Mouse (Mus musculus) kidney, postnatal 0 days (tissue): ENCODE data around the gene Gatad2a. TPM values are rescaled to one million over a fixed set of nuclear protein-coding genes. Genes with fewer than 3 reads are reported as not detected.

Experiments
- ATAC-seq: fragments of 200-750 bp; cut with Nextera tagmentation; replicated peaks from 2 replicates; pipeline ENCODE4 v1.8.0; 2017; ENCODE audit warnings: low read depth, moderate number of reproducible peaks, moderate TSS enrichment, moderate library complexity; ENCODE audit not compliant: low FRiP score
- DNase-seq: peaks from one replicate; pipeline ENCODE4 v3.0.0-alpha.2; 2016; ENCODE audit warnings: low spot score
- H3K27ac ChIP-seq: fragments of 300-500 bp; sonication (generic); 2 replicates; pipeline ENCODE4 v1.5.1; 2014; ENCODE audit warnings: mild to moderate bottlenecking
- H3K27me3 ChIP-seq: fragments of 300-500 bp; sonication (generic); 2 replicates; pipeline ENCODE4 v1.6.1; 2014; ENCODE audit warnings: low read length, mixed read lengths; ENCODE audit not compliant: insufficient read depth
- H3K36me3 ChIP-seq: fragments of 300-500 bp; sonication (generic); 2 replicates; pipeline ENCODE4 v1.6.1; 2014; ENCODE audit warnings: low read length, mixed read lengths; ENCODE audit not compliant: insufficient read depth
- H3K4me1 ChIP-seq: fragments of 300-500 bp; sonication (generic); replicated peaks from 2 replicates; pipeline ENCODE4 v1.6.1; 2014; ENCODE audit warnings: antibody characterized with exemption, low read length, mixed read lengths; ENCODE audit not compliant: insufficient read depth
- H3K4me2 ChIP-seq: fragments of 300-500 bp; sonication (generic); 2 replicates; pipeline ENCODE4 v1.6.1; 2014; ENCODE audit warnings: mild to moderate bottlenecking, low read length, moderate library complexity, mixed read lengths
- H3K4me3 ChIP-seq: fragments of 300-500 bp; sonication (generic); replicated peaks from 2 replicates; pipeline ENCODE4 v1.5.1; 2014; ENCODE audit warnings: low read depth, low read length
- H3K9ac ChIP-seq: fragments of 300-500 bp; sonication (generic); 2 replicates; pipeline ENCODE4 v1.6.1; 2014; ENCODE audit warnings: low read depth, low read length
- H3K9me3 ChIP-seq: fragments of 300-500 bp; sonication (generic); replicated peaks from 2 replicates; pipeline ENCODE4 v1.6.1; 2016; ENCODE audit warnings: low read length, inconsistent platforms, mixed read lengths
- CTCF ChIP-seq: IDR thresholded peaks from 2 replicates; pipeline ENCODE4 v1.5.1; 2016; ENCODE audit warnings: antibody characterized with exemption, low read depth, mild to moderate bottlenecking, moderate library complexity
- WGBS: fragments of 180-500 bp; shearing (Covaris S2); extraction: QIAGEN DNeasy Blood & Tissue Kit; methylation state at CpG from one replicate; pipeline ENCODE4 v1.1.7; 2014; 5-methylcytosine and 5-hydroxymethylcytosine counted together
- polyA plus RNA-seq: library from polyadenylated mRNA; unstranded; fragments of >200 nt; fragmentation: Nextera tagmentation; extraction: Ambion mirVana; gene quantifications from 2 replicates; pipeline ENCODE4 v1.2.1, GENCODE M21; 2015

Gatad2a gene
- polyA plus RNA-seq, 1 experiment from 2014 or later: 49.5 TPM

GRCm38 (mm10) chr8:69888244-69888866, 107.8 kb downstream of the Gatad2a start:
- peaks cover 70% of the 10 kb centered on the region for H3K27me3 ChIP-seq
- H3K9ac ChIP-seq: peak overlapping the region; percentile 35; the same call in 1 of the 2 replicates
- H3K4me2 ChIP-seq: peak overlapping the region; percentile 54
- no peak overlapping the region for H3K27ac ChIP-seq
- no peak for DNase-seq
- H3K4me3 ChIP-seq: peak overlapping the region; percentile 28
- H3K4me1 ChIP-seq: peaks cover 16% of the 10 kb centered on the region
- 6% methylated on average over 24 of the region's 24 CpGs for WGBS
- H3K36me3 ChIP-seq: peaks cover 9% of the 10 kb centered on the region; the same call in 1 of the 2 replicates
- no peak; the same call in 1 of the 2 replicates for ATAC-seq
- no peaks in the 10 kb centered on the region for H3K9me3 ChIP-seq
- no peak for TF ChIP-seq CTCF

GRCm38 (mm10) chr8:69887289-69888243, 108.6 kb downstream of the Gatad2a start, which contains the start of gene Cilp2:
Cilp2 (minus strand) TSS chr8:69887687.
- ATAC-seq: peak; percentile 26; the same call in 1 of the 2 replicates
- H3K9me3 ChIP-seq: no peaks in the 10 kb centered on the region
- H3K4me3 ChIP-seq: peak within 1 kb of the TSS; percentile 28
- H3K9ac ChIP-seq: peak within 1 kb of the TSS; percentile 35; the same call in 1 of the 2 replicates
- peaks cover 16% of the 10 kb centered on the region for H3K4me1 ChIP-seq
- H3K27me3 ChIP-seq: peaks cover 77% of the 10 kb centered on the region
- peak; percentile 46 for DNase-seq
- under 1% methylated on average over 60 of the region's 60 CpGs for WGBS
- H3K36me3 ChIP-seq: peaks cover 6% of the 10 kb centered on the region; the same call in 1 of the 2 replicates
- no peak for TF ChIP-seq CTCF
- peak within 1 kb of the TSS; percentile 54 for H3K4me2 ChIP-seq
- no peak within 1 kb of the TSS for H3K27ac ChIP-seq

GRCm38 (mm10) chr8:69884141-69884540, 112.0 kb downstream of the Gatad2a start:
- Histone ChIP-seq H3K27ac (no peak overlapping the region), H3K9me3 (no peaks in the 10 kb centered on the region), H3K4me2 (no peak overlapping the region), H3K4me3 (no peak overlapping the region), H3K27me3 (peaks cover 97% of the 10 kb centered on the region), H3K36me3 (no peaks in the 10 kb centered on the region), H3K4me1 (peaks cover 25% of the 10 kb centered on the region), H3K9ac (no peak overlapping the region)
- TF ChIP-seq CTCF: no peak
- WGBS: 60% methylated on average over 13 of the region's 13 CpGs
- ATAC-seq: no peak
- DNase-seq: no peak

GRCm38 (mm10) chr8:69882833-69883600, 113.2 kb downstream of the Gatad2a start:
- Histone ChIP-seq H3K27me3 (peaks cover 87% of the 10 kb centered on the region), H3K9ac (no peak overlapping the region), H3K27ac (no peak overlapping the region), H3K9me3 (no peaks in the 10 kb centered on the region), H3K4me1 (peaks cover 14% of the 10 kb centered on the region; the same call in 1 of the 2 replicates), H3K4me2 (no peak overlapping the region), H3K36me3 (no peaks in the 10 kb centered on the region), H3K4me3 (0 out of 2 replicates have a peak overlapping the region, but pooled peaks have one; percentile 36)
- ATAC-seq (no peak), DNase-seq (no peak)
- no peak for TF ChIP-seq CTCF
- 21% methylated on average over 52 of the region's 52 CpGs for WGBS

- Histone ChIP-seq H3K27ac (no peak overlapping the region), H3K4me2 (peak overlapping the region; percentile 54), H3K4me3 (peak overlapping the region; percentile 36), H3K27me3 (peaks cover 79% of the 10 kb centered on the region), H3K9me3 (no peaks in the 10 kb centered on the region), H3K4me1 (peaks cover 13% of the 10 kb centered on the region; the same call in 1 of the 2 replicates), H3K9ac (no peak overlapping the region; the same call in 1 of the 2 replicates), H3K36me3 (no peaks in the 10 kb centered on the region)
- DNase-seq (peak; percentile 71), ATAC-seq (peak; percentile 57)
- TF ChIP-seq CTCF: no peak
- WGBS: 8% methylated on average over 101 of the region's 103 CpGs
These were observed 114.0 kb downstream of the Gatad2a start for GRCm38 (mm10) chr8:69882021-69882756.
